In genomic region chr13:41676836-41677186, GRCm38 (mm10) we compare ENCODE assay signal across 14 mouse cellular contexts.
DNase-seq lines count a peak whose midpoint lies in the region; ATAC-seq lines count a peak whose summit lies in the region.
"Had no signal": no experiment of that assay in that cellular context is flagged by ENCODE, and none has a peak within 500 bp of the region (broad histone marks: within the 10 kb centered on the region; RNA-seq: fewer than 3 reads in every experiment).

No protein-coding gene starts in this region.

- peaks cover 8% of the 10 kb centered on the region for H3K4me1 ChIP-seq in lung, embryonic 16.5 days (replicated peaks; ENCODE audit: control insufficient read depth, insufficient read depth, low read length)
- H3K4me1 ChIP-seq: embryonic facial prominence, embryonic 13.5 days; liver, embryonic 12.5 days had no signal

- no peak for DNase-seq in lung, postnatal 25 days (ENCODE audit: low spot score)
- DNase-seq in embryo, embryonic 10.5 days (ENCODE audit: low spot score): peak; percentile 70
- peak; percentile 70 for DNase-seq in kidney, adult 18-20 months
- peak; percentile 80 to 89 for DNase-seq in kidney, postnatal 4 days
- no peak for DNase-seq in adrenal gland, adult 2 months
- no peak for DNase-seq in adrenal gland, adult (ENCODE audit: inconsistent age in 2 of 2, low spot score in 1 of 2)
- DNase-seq: cerebellum, adult 11 months; heart, adult 2 months; heart, postnatal 14 days; right cerebral cortex, postnatal 4 days; thymus, postnatal 4 days had no signal

- no peak overlapping the region for H3K9ac ChIP-seq in lung, embryonic 16.5 days (ENCODE audit: low read length)
- H3K9ac ChIP-seq: embryonic facial prominence, embryonic 13.5 days; liver, embryonic 12.5 days had no signal

- no peaks in the 10 kb centered on the region for H3K27me3 ChIP-seq in lung, embryonic 16.5 days (ENCODE audit: control insufficient read depth, insufficient read depth, low read depth, low read length)
- H3K27me3 ChIP-seq: embryonic facial prominence, embryonic 13.5 days; liver, embryonic 12.5 days had no signal

- H3K36me3 ChIP-seq in lung, embryonic 16.5 days (ENCODE audit: control insufficient read depth, insufficient read depth, low read length): no peaks in the 10 kb centered on the region
- H3K36me3 ChIP-seq: embryonic facial prominence, embryonic 13.5 days; liver, embryonic 12.5 days had no signal

- no peak overlapping the region for H3K4me3 ChIP-seq in lung, embryonic 16.5 days (ENCODE audit: low read length)
- H3K4me3 ChIP-seq: embryonic facial prominence, embryonic 13.5 days; heart, adult 2 months; liver, embryonic 12.5 days had no signal

- no peak overlapping the region for H3K4me2 ChIP-seq in lung, embryonic 16.5 days (ENCODE audit: low read depth, low read length)
- H3K4me2 ChIP-seq: embryonic facial prominence, embryonic 13.5 days; liver, embryonic 12.5 days had no signal

- 59% methylated on average over 7 of the region's 7 CpGs for WGBS in lung, embryonic 16.5 days

- peak; percentile 82 for ATAC-seq in lung, embryonic 16.5 days (ENCODE audit: low read depth)
- ATAC-seq: liver, embryonic 12.5 days had no signal

- peak overlapping the region; percentile 69 for H3K27ac ChIP-seq in lung, embryonic 16.5 days (ENCODE audit: low read length)
- H3K27ac ChIP-seq: embryonic facial prominence, embryonic 13.5 days; heart, adult 2 months; liver, embryonic 12.5 days had no signal

- no peaks in the 10 kb centered on the region for H3K9me3 ChIP-seq in lung, embryonic 16.5 days (ENCODE audit: control insufficient read depth, low read length)
- H3K9me3 ChIP-seq: embryonic facial prominence, embryonic 13.5 days; liver, embryonic 12.5 days had no signal

Comparison
In these comparisons a context has a peak if more than half of its experiments do, and no peak if none do; other contexts are left out.
1. DNase-seq: peak in embryo, embryonic 10.5 days (single experiment), kidney, adult 18-20 months (single experiment) and kidney, postnatal 4 days (2 of 2); none in lung, postnatal 25 days (single experiment), adrenal gland, adult 2 months (single experiment) and adrenal gland, adult (0 of 2).